Mouse (Mus musculus): ENCODE data around the gene Lrrc8c. TPM values are rescaled to one million over a fixed set of nuclear protein-coding genes. Genes with fewer than 3 reads are reported as not detected.

Lrrc8c gene
- 14.3 and 15.4 TPM in 2 replicates for polyA plus RNA-seq (2015; fragmentation: Nextera tagmentation; extraction: Ambion mirVana)

GRCm38 (mm10) chr5:105519096-105519975, at the start of gene Lrrc8c:
Gene Lrrc8c (plus strand): TSS chr5:105519388.
- Histone ChIP-seq H3K9ac (replicated peaks; ENCODE audit: low read length) (peak within 1 kb of the TSS; percentile 71), H3K4me1 (ENCODE audit: insufficient read depth, low read length) (peaks cover 20% of the 10 kb centered on the region), H3K4me2 (replicated peaks; ENCODE audit: low read depth, low read length) (peak within 1 kb of the TSS; percentile 98), H3K27ac (ENCODE audit: low read length) (peak within 1 kb of the TSS; percentile 82), H3K36me3 (ENCODE audit: insufficient read depth, low read length) (0 out of 2 replicates have a peak, but pooled peaks cover 2% of the 10 kb centered on the region), H3K27me3 (ENCODE audit: insufficient read depth, low read length) (no peaks in the 10 kb centered on the region), H3K9me3 (ENCODE audit: low read length) (no peaks in the 10 kb centered on the region), H3K4me3 (ENCODE audit: low read length) (peak within 1 kb of the TSS; percentile 62)
- WGBS, result under 1% methylated on average over 78 of the region's 93 CpGs
- ATAC-seq (ENCODE audit: low FRiP score, low TSS enrichment), result peak; percentile 96

- no peak overlapping the region for H3K27ac ChIP-seq (ENCODE audit: low read length)
- H3K4me2 ChIP-seq (replicated peaks; ENCODE audit: low read depth, low read length), result no peak overlapping the region
- peaks cover 11% of the 10 kb centered on the region; the same call in 1 of the 2 replicates for H3K4me1 ChIP-seq (ENCODE audit: insufficient read depth, low read length)
- ATAC-seq (ENCODE audit: low FRiP score, low TSS enrichment), result no peak
- no peaks in the 10 kb centered on the region for H3K27me3 ChIP-seq (ENCODE audit: insufficient read depth, low read length)
- no peak overlapping the region for H3K9ac ChIP-seq (replicated peaks; ENCODE audit: low read length)
- no peaks in the 10 kb centered on the region for H3K9me3 ChIP-seq (ENCODE audit: low read length)
- no peaks in the 10 kb centered on the region for H3K36me3 ChIP-seq (ENCODE audit: insufficient read depth, low read length)
- WGBS, result 44% methylated on average over 5 of the region's 5 CpGs
- no peak overlapping the region for H3K4me3 ChIP-seq (ENCODE audit: low read length)
Observed at GRCm38 (mm10) chr5:105472983-105473705, 46.0 kb upstream of the Lrrc8c start.

GRCm38 (mm10) chr5:105477527-105477926, 41.7 kb upstream of the Lrrc8c start:
- no peak overlapping the region for H3K4me2 ChIP-seq (replicated peaks; ENCODE audit: low read depth, low read length)
- H3K9ac ChIP-seq (replicated peaks; ENCODE audit: low read length), result no peak overlapping the region
- ATAC-seq (ENCODE audit: low FRiP score, low TSS enrichment), result no peak
- H3K36me3 ChIP-seq (ENCODE audit: insufficient read depth, low read length), result peaks cover 22% of the 10 kb centered on the region
- H3K9me3 ChIP-seq (ENCODE audit: low read length), result peaks cover 4% of the 10 kb centered on the region; the same call in 1 of the 2 replicates
- no peaks in the 10 kb centered on the region for H3K27me3 ChIP-seq (ENCODE audit: insufficient read depth, low read length)
- no peak overlapping the region for H3K27ac ChIP-seq (ENCODE audit: low read length)
- H3K4me3 ChIP-seq (ENCODE audit: low read length), result no peak overlapping the region
- WGBS, result 64% methylated on average over 9 of the region's 9 CpGs
- H3K4me1 ChIP-seq (ENCODE audit: insufficient read depth, low read length), result peaks cover 11% of the 10 kb centered on the region; the same call in 1 of the 2 replicates

GRCm38 (mm10) chr5:105479673-105480072, 39.5 kb upstream of the Lrrc8c start:
- Histone ChIP-seq H3K9me3 (ENCODE audit: low read length) (peaks cover 4% of the 10 kb centered on the region; the same call in 1 of the 2 replicates), H3K4me3 (ENCODE audit: low read length) (no peak overlapping the region), H3K4me1 (ENCODE audit: insufficient read depth, low read length) (no peaks in the 10 kb centered on the region), H3K36me3 (ENCODE audit: insufficient read depth, low read length) (peaks cover 22% of the 10 kb centered on the region), H3K9ac (replicated peaks; ENCODE audit: low read length) (no peak overlapping the region), H3K27ac (ENCODE audit: low read length) (no peak overlapping the region), H3K27me3 (ENCODE audit: insufficient read depth, low read length) (no peaks in the 10 kb centered on the region), H3K4me2 (replicated peaks; ENCODE audit: low read depth, low read length) (no peak overlapping the region)
- 80% methylated on average over 13 of the region's 13 CpGs for WGBS
- no peak for ATAC-seq (ENCODE audit: low FRiP score, low TSS enrichment)

- Histone ChIP-seq H3K36me3 (ENCODE audit: insufficient read depth, low read length) (peaks cover 22% of the 10 kb centered on the region), H3K4me1 (ENCODE audit: insufficient read depth, low read length) (no peaks in the 10 kb centered on the region), H3K27me3 (ENCODE audit: insufficient read depth, low read length) (no peaks in the 10 kb centered on the region), H3K4me3 (ENCODE audit: low read length) (no peak overlapping the region), H3K9me3 (ENCODE audit: low read length) (peaks cover 4% of the 10 kb centered on the region; the same call in 1 of the 2 replicates), H3K4me2 (replicated peaks; ENCODE audit: low read depth, low read length) (no peak overlapping the region), H3K9ac (replicated peaks; ENCODE audit: low read length) (no peak overlapping the region), H3K27ac (ENCODE audit: low read length) (no peak overlapping the region)
- 91% methylated on average over 17 of the region's 17 CpGs for WGBS
- ATAC-seq (ENCODE audit: low FRiP score, low TSS enrichment), result no peak
Observed at GRCm38 (mm10) chr5:105480561-105480960, 38.6 kb upstream of the Lrrc8c start.

GRCm38 (mm10) chr5:105483632-105484031, 35.6 kb upstream of the Lrrc8c start:
- ATAC-seq (ENCODE audit: low FRiP score, low TSS enrichment), result no peak
- Histone ChIP-seq H3K9ac (replicated peaks; ENCODE audit: low read length) (no peak overlapping the region), H3K9me3 (ENCODE audit: low read length) (peaks cover 4% of the 10 kb centered on the region; the same call in 1 of the 2 replicates), H3K4me2 (replicated peaks; ENCODE audit: low read depth, low read length) (no peak overlapping the region), H3K4me1 (ENCODE audit: insufficient read depth, low read length) (no peaks in the 10 kb centered on the region), H3K4me3 (ENCODE audit: low read length) (no peak overlapping the region), H3K36me3 (ENCODE audit: insufficient read depth, low read length) (peaks cover 22% of the 10 kb centered on the region), H3K27ac (ENCODE audit: low read length) (no peak overlapping the region), H3K27me3 (ENCODE audit: insufficient read depth, low read length) (no peaks in the 10 kb centered on the region)
- 72% methylated on average over 2 of the region's 2 CpGs for WGBS

- H3K4me1 ChIP-seq (ENCODE audit: insufficient read depth, low read length), result no peaks in the 10 kb centered on the region
- H3K27ac ChIP-seq (ENCODE audit: low read length), result no peak overlapping the region
- H3K36me3 ChIP-seq (ENCODE audit: insufficient read depth, low read length), result peaks cover 22% of the 10 kb centered on the region
- no peak overlapping the region for H3K4me3 ChIP-seq (ENCODE audit: low read length)
- ATAC-seq (ENCODE audit: low FRiP score, low TSS enrichment), result no peak
- 92% methylated on average over 6 of the region's 6 CpGs for WGBS
- no peak overlapping the region for H3K9ac ChIP-seq (replicated peaks; ENCODE audit: low read length)
- no peaks in the 10 kb centered on the region for H3K27me3 ChIP-seq (ENCODE audit: insufficient read depth, low read length)
- peaks cover 4% of the 10 kb centered on the region; the same call in 1 of the 2 replicates for H3K9me3 ChIP-seq (ENCODE audit: low read length)
- H3K4me2 ChIP-seq (replicated peaks; ENCODE audit: low read depth, low read length), result no peak overlapping the region
Observed at GRCm38 (mm10) chr5:105484247-105484646, 34.9 kb upstream of the Lrrc8c start.

GRCm38 (mm10) chr5:105484891-105485290, 34.3 kb upstream of the Lrrc8c start:
- no peak overlapping the region for H3K4me2 ChIP-seq (replicated peaks; ENCODE audit: low read depth, low read length)
- H3K27me3 ChIP-seq (ENCODE audit: insufficient read depth, low read length), result no peaks in the 10 kb centered on the region
- H3K4me1 ChIP-seq (ENCODE audit: insufficient read depth, low read length), result no peaks in the 10 kb centered on the region
- H3K9ac ChIP-seq (replicated peaks; ENCODE audit: low read length), result no peak overlapping the region
- no peak for ATAC-seq (ENCODE audit: low FRiP score, low TSS enrichment)
- no peak overlapping the region for H3K27ac ChIP-seq (ENCODE audit: low read length)
- peaks cover 4% of the 10 kb centered on the region; the same call in 1 of the 2 replicates for H3K9me3 ChIP-seq (ENCODE audit: low read length)
- H3K36me3 ChIP-seq (ENCODE audit: insufficient read depth, low read length), result peaks cover 19% of the 10 kb centered on the region
- no peak overlapping the region for H3K4me3 ChIP-seq (ENCODE audit: low read length)
- 93% methylated on average over 14 of the region's 14 CpGs for WGBS

- Histone ChIP-seq H3K4me2 (replicated peaks; ENCODE audit: low read depth, low read length) (no peak overlapping the region), H3K27me3 (ENCODE audit: insufficient read depth, low read length) (no peaks in the 10 kb centered on the region), H3K4me1 (ENCODE audit: insufficient read depth, low read length) (peaks cover 15% of the 10 kb centered on the region; the same call in 1 of the 2 replicates), H3K27ac (ENCODE audit: low read length) (no peak overlapping the region), H3K9me3 (ENCODE audit: low read length) (no peaks in the 10 kb centered on the region), H3K36me3 (ENCODE audit: insufficient read depth, low read length) (no peaks in the 10 kb centered on the region), H3K9ac (replicated peaks; ENCODE audit: low read length) (no peak overlapping the region), H3K4me3 (ENCODE audit: low read length) (no peak overlapping the region)
- ATAC-seq (ENCODE audit: low FRiP score, low TSS enrichment), result no peak
- 87% methylated on average over 5 of the region's 5 CpGs for WGBS
Observed at GRCm38 (mm10) chr5:105490211-105490610, 29.0 kb upstream of the Lrrc8c start.
